Mouse (Mus musculus) small intestine, adult 2 months (tissue): ENCODE measurements at regions not wholly inside any gene's neighbourhood (a gene's known extent, or its start where the extent isn't known, plus 50 kb on each side); places are given as distances from the start of the nearest gene placed in this dataset.

Source experiments
- CTCF ChIP-seq: fragments of 200-500 bp; IDR thresholded peaks from 2 replicates; pipeline ENCODE4 v1.5.1; 2012; ENCODE audit warnings: low read depth, mild to moderate bottlenecking, control low read depth, inconsistent platforms, low read length, moderate library complexity, mixed read lengths; ENCODE audit not compliant: insufficient replicate concordance, insufficient read length; ENCODE audit errors: extremely low read depth
- POLR2A ChIP-seq: fragments of 200-500 bp; IDR thresholded peaks from 2 replicates; pipeline ENCODE4 v1.6.1; 2012; ENCODE audit warnings: low read depth, mild to moderate bottlenecking, control low read depth, inconsistent platforms, low read length, moderate library complexity

DNA sequence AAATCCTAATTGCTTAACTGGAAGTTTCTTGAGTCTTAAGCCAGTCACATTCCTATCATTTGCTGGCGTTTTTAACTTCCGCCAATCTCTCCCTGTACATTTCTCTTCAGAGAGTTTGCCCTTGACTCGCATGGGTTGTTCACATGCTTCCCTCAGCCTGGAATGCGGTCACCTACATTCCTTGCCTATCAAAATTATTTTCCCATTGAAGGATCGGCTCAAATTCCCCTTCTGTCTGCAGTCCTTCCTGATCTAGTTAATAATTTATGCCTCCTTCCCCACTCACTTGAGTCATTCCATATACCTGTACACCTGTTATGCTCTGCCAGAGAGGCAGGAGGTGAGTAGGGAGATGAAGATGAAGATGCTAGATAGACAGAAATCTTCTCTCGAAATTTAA lies 268.9 kb downstream of the Fam49a start:
- TF ChIP-seq CTCF (no peak), POLR2A (no peak)
